Mouse (Mus musculus) bone marrow macrophage, adult 2 months (primary cell): ENCODE data around the gene Eva1b. TPM values are rescaled to one million over a fixed set of nuclear protein-coding genes. Genes with fewer than 3 reads are reported as not detected.
A peak's percentile ranks its signal among the peaks of the same experiment; 100 is the strongest.

ENCODE experiments used
- H3K27ac ChIP-seq: 2 replicates; pipeline ENCODE4 v1.5.1; 2012; ENCODE audit warnings: low read depth, low read length; ENCODE audit not compliant: insufficient read depth
- H3K4me1 ChIP-seq: 2 replicates; pipeline ENCODE4 v1.6.1; 2012; ENCODE audit warnings: low read length; ENCODE audit not compliant: control insufficient read depth, insufficient read depth
- H3K4me3 ChIP-seq: 2 replicates; pipeline ENCODE4 v1.5.1; 2012; ENCODE audit warnings: mild to moderate bottlenecking, low read length, moderate library complexity; ENCODE audit not compliant: insufficient read depth
- CTCF ChIP-seq: IDR thresholded peaks from 2 replicates; pipeline ENCODE4 v1.5.1; 2012; ENCODE audit warnings: low read depth, mild to moderate bottlenecking, low read length, moderate library complexity
- POLR2A ChIP-seq: IDR thresholded peaks from 2 replicates; pipeline ENCODE4 v1.6.1; 2012; ENCODE audit warnings: mild to moderate bottlenecking, low read depth, low read length, borderline replicate concordance
- polyA plus RNA-seq: library from polyadenylated mRNA; stranded (reverse); fragments of >200 nt; gene quantifications from 2 replicates; pipeline ENCODE4 v1.2.4, GENCODE M21; 2012; ENCODE audit not compliant: missing spikeins, insufficient read depth, insufficient read length

The Eva1b gene
- polyA plus RNA-seq, 1 experiment: 20.7 TPM

DNA sequence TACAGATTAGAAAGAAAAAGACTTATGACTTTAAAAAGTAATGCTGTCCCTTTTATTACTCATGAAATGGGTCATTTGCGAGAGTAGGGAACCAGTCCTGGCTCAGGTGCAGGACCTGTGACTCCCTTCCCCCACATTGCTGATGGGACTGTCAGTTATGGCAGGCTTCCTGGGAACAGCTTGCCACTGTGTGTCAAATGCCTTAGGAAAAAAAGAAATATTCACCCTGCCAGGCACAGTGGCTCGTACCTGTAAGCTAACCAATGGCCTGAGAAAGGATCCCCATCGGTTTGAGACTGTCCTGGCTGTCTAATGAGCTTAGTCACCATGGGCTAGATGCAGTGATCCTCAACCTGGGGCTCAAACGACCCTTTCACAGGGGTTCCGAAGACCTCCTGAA lies 27.5 kb upstream of the Eva1b start:
- Histone ChIP-seq H3K27ac (no peak overlapping the region), H3K4me3 (no peak overlapping the region), H3K4me1 (no peaks in the 10 kb centered on the region; the same call in 1 of the 2 replicates)
- TF ChIP-seq POLR2A: no peak
- no peak for TF ChIP-seq CTCF

- Histone ChIP-seq H3K4me1 (no peaks in the 10 kb centered on the region; the same call in 1 of the 2 replicates), H3K4me3 (no peak overlapping the region), H3K27ac (no peak overlapping the region)
- TF ChIP-seq POLR2A: no peak
These were observed 27.0 kb upstream of the Eva1b start for GRCm38 (mm10) chr4:126120506-126120905.

GRCm38 (mm10) chr4:126123309-126124040 lies 24.1 kb upstream of the Eva1b start:
- Histone ChIP-seq H3K4me1 (peaks cover 5% of the 10 kb centered on the region), H3K27ac (no peak overlapping the region), H3K4me3 (no peak overlapping the region)
- TF ChIP-seq CTCF (no peak), POLR2A (no peak)

GRCm38 (mm10) chr4:126130502-126130901 lies 17.0 kb upstream of the Eva1b start:
- Histone ChIP-seq H3K4me3 (no peak overlapping the region), H3K4me1 (peaks cover 27% of the 10 kb centered on the region), H3K27ac (no peak overlapping the region)
- TF ChIP-seq CTCF (no peak), POLR2A (no peak)

GRCm38 (mm10) chr4:126131290-126132121 lies 16.0 kb upstream of the Eva1b start:
- H3K4me3 ChIP-seq: no peak overlapping the region
- peaks cover 26% of the 10 kb centered on the region for H3K4me1 ChIP-seq
- H3K27ac ChIP-seq: peak overlapping the region; percentile 77

GRCm38 (mm10) chr4:126132636-126133264 lies 14.8 kb upstream of the Eva1b start:
- Histone ChIP-seq H3K4me3 (no peak overlapping the region), H3K4me1 (peaks cover 33% of the 10 kb centered on the region), H3K27ac (peak overlapping the region; percentile 77; the same call in 1 of the 2 replicates)
- TF ChIP-seq POLR2A (no peak), CTCF (no peak)

More at GRCm38 (mm10) chr4:126131290-126132121, 16.0 kb upstream of the Eva1b start:
- TF ChIP-seq POLR2A (no peak), CTCF (0 out of 2 replicates have a peak, but pooled peaks have one; percentile 15)

GRCm38 (mm10) chr4:126134236-126134635 lies 13.3 kb upstream of the Eva1b start:
- no peak overlapping the region for H3K27ac ChIP-seq
- H3K4me3 ChIP-seq: no peak overlapping the region
- H3K4me1 ChIP-seq: peaks cover 36% of the 10 kb centered on the region
- TF ChIP-seq CTCF: no peak
- TF ChIP-seq POLR2A: no peak

- Histone ChIP-seq H3K27ac (no peak overlapping the region), H3K4me1 (peaks cover 36% of the 10 kb centered on the region), H3K4me3 (no peak overlapping the region)
- TF ChIP-seq CTCF (no peak), POLR2A (no peak)
These were observed 12.9 kb upstream of the Eva1b start for GRCm38 (mm10) chr4:126134639-126135038.

DNA sequence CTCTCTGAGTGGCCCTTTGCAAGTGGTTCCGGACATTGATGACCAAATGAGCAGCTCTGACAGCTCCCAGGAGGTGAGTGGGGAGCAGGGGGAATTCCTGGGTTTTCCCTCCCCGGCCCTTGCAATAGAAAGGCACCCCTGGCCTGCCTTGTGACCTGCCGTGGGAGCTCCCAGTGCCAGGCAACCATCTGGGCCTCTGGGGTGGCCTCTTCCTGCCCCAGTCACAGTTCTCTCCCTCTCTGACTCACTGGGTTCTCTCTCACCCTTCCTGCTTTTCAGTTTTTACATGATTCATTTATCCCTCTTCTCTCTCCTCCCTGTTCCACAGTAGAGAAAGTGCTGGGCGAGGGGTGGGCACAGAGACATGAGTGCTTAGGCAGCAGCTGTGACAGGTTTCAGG lies 9.8 kb upstream of the Eva1b start:
- Histone ChIP-seq H3K4me3 (no peak overlapping the region), H3K4me1 (peaks cover 18% of the 10 kb centered on the region), H3K27ac (peak overlapping the region; percentile 50; the same call in 1 of the 2 replicates)
- no peak for TF ChIP-seq POLR2A
- no peak for TF ChIP-seq CTCF

GRCm38 (mm10) chr4:126141021-126141420 lies 6.5 kb upstream of the Eva1b start:
- TF ChIP-seq POLR2A: no peak
- no peak for TF ChIP-seq CTCF
- Histone ChIP-seq H3K4me3 (no peak overlapping the region), H3K27ac (no peak overlapping the region), H3K4me1 (peaks cover 15% of the 10 kb centered on the region)
